Mouse (Mus musculus) embryonic facial prominence, embryonic 14.5 days (tissue): ENCODE measurements around the gene Zfp384. TPM values are rescaled to one million over a fixed set of nuclear protein-coding genes. Genes with fewer than 3 reads are reported as not detected.
A peak's percentile ranks its signal among the peaks of the same experiment; 100 is the strongest.

ENCODE experiments used
- ATAC-seq: fragments of 200-750 bp; cut with Nextera tagmentation; 2 replicates; pipeline ENCODE4 v1.8.0; 2017; ENCODE audit warnings: low read depth, moderate number of reproducible peaks, moderate TSS enrichment
- DNase-seq: peaks from one replicate; pipeline ENCODE4 v3.0.0-alpha.2; 2015; ENCODE audit warnings: low spot score
- H3K27ac ChIP-seq: fragments of 300-500 bp; sonication (generic); replicated peaks from 2 replicates; pipeline ENCODE4 v1.5.1; 2014; ENCODE audit warnings: low read depth, mild to moderate bottlenecking, low read length, moderate library complexity
- H3K27me3 ChIP-seq: fragments of 300-500 bp; sonication (generic); replicated peaks from 2 replicates; pipeline ENCODE4 v1.6.1; 2014; ENCODE audit warnings: low read length; ENCODE audit not compliant: control insufficient read depth, insufficient read depth
- H3K36me3 ChIP-seq: fragments of 300-500 bp; sonication (generic); 2 replicates; pipeline ENCODE4 v1.6.1; 2014; ENCODE audit warnings: low read length, mixed read lengths; ENCODE audit not compliant: control insufficient read depth, insufficient read depth
- H3K4me1 ChIP-seq: fragments of 300-500 bp; sonication (generic); 2 replicates; pipeline ENCODE4 v1.6.1; 2014; ENCODE audit warnings: antibody characterized with exemption, low read length; ENCODE audit not compliant: control insufficient read depth, insufficient read depth
- H3K4me2 ChIP-seq: fragments of 300-500 bp; sonication (generic); 2 replicates; pipeline ENCODE4 v1.6.1; 2014; ENCODE audit warnings: low read depth, mild to moderate bottlenecking, low read length, moderate library complexity, mixed read lengths
- H3K4me3 ChIP-seq: fragments of 300-500 bp; sonication (generic); 2 replicates; pipeline ENCODE4 v1.5.1; 2014; ENCODE audit warnings: low read depth, mild to moderate bottlenecking, low read length
- H3K9ac ChIP-seq: fragments of 300-500 bp; sonication (generic); 2 replicates; pipeline ENCODE4 v1.6.1; 2014; ENCODE audit warnings: low read depth, mild to moderate bottlenecking, low read length, moderate library complexity, mixed read lengths
- H3K9me3 ChIP-seq: fragments of 300-500 bp; sonication (generic); 2 replicates; pipeline ENCODE4 v1.6.1; 2016; ENCODE audit warnings: low read length; ENCODE audit not compliant: control insufficient read depth
- WGBS: fragments of 180-500 bp; shearing (Covaris S2); extraction: QIAGEN DNeasy Blood & Tissue Kit; methylation state at CpG from one replicate; pipeline ENCODE4 v1.1.7; 2014; 5-methylcytosine and 5-hydroxymethylcytosine counted together
- polyA plus RNA-seq: library from polyadenylated mRNA; unstranded; fragments of >200 nt; fragmentation: Nextera tagmentation; extraction: Ambion mirVana; gene quantifications from 2 replicates; pipeline ENCODE4 v1.2.1, GENCODE M21; 2014

The Zfp384 gene
- polyA plus RNA-seq, 1 experiment from 2014 or later: 10.4 TPM

GRCm38 (mm10) chr6:125038666-125039065 is 29.7 kb downstream of the Zfp384 start:
- Histone ChIP-seq H3K9ac (peak overlapping the region; percentile 41; the same call in 1 of the 2 replicates), H3K9me3 (no peaks in the 10 kb centered on the region), H3K27ac (peak overlapping the region; percentile 84), H3K4me1 (peaks cover 8% of the 10 kb centered on the region; the same call in 1 of the 2 replicates), H3K4me2 (peak overlapping the region; percentile 55), H3K36me3 (peaks cover 45% of the 10 kb centered on the region), H3K27me3 (no peaks in the 10 kb centered on the region), H3K4me3 (peak overlapping the region; percentile 75; the same call in 1 of the 2 replicates)
- WGBS: 97% methylated on average over 4 of the region's 4 CpGs
- no peak for ATAC-seq
- no peak for DNase-seq

DNA sequence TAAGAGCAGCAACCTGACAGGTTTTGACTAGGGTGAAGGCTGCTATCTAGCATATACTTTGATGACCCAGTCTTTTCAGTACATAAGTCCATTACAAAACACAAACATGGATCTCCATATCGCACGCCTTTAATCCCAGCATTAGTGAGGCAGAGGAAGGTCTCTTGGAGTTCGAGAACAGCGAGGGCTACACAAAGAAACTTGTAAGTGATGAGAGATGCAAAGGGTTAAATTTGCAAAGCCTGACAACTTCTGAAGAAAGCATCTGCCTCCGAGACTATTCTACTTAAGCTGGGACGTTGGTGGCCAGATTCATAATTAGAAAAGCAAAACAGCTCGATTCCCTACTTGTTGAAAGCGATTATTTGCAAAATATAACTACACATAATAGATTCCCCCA is 30.2 kb downstream of the Zfp384 start:
- peaks cover 8% of the 10 kb centered on the region; the same call in 1 of the 2 replicates for H3K4me1 ChIP-seq
- H3K4me2 ChIP-seq: peak overlapping the region; percentile 55
- ATAC-seq (peak; percentile 9; the same call in 1 of the 2 replicates), DNase-seq (no peak)
- H3K27me3 ChIP-seq: no peaks in the 10 kb centered on the region
- H3K4me3 ChIP-seq: peak overlapping the region; percentile 75
- peak overlapping the region; percentile 41 for H3K9ac ChIP-seq
- H3K27ac ChIP-seq: peak overlapping the region; percentile 84
- H3K36me3 ChIP-seq: peaks cover 45% of the 10 kb centered on the region
- 7% methylated on average over 8 of the region's 8 CpGs for WGBS
- no peaks in the 10 kb centered on the region for H3K9me3 ChIP-seq

DNA sequence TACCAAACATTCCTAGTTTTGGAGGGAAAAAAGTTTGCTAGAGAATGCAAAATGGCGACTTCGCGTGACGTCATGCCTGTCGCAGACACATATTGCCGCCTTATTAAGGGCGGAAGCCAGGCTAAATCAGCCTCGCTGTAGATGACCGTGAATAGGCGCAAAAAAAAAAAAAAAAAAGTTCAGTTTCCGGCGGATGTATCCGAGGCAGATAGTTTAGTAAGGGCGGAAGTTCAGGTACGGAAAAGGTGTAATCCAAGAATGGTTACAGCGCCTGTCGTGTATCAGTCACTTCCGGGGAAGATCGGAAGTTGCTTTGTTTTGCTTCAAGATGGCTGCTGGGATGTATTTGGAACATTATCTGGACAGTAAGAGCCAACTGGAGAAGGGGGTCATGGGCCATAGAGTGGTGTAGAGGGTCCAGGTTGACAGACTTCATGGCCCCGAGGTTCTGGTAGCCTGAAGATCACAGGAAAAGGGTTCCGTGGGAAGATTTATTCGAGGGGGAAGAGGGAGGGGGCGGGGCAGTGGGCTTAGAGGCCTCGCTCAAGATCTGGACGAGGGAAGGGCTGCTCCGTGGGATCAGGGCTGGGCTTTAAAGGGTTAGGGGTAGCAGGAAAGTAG is 30.7 kb downstream of the Zfp384 start, which contains the start of gene Ing4:
Ing4 (plus strand) TSS at position 228 of the 621 bp plus-strand sequence.
- Histone ChIP-seq H3K4me1 (peaks cover 8% of the 10 kb centered on the region; the same call in 1 of the 2 replicates), H3K4me2 (peak within 1 kb of the TSS; percentile 84), H3K27me3 (no peaks in the 10 kb centered on the region), H3K9me3 (no peaks in the 10 kb centered on the region), H3K4me3 (peak within 1 kb of the TSS; percentile 75), H3K9ac (peak within 1 kb of the TSS; percentile 77), H3K36me3 (peaks cover 46% of the 10 kb centered on the region), H3K27ac (peak within 1 kb of the TSS; percentile 85)
- DNase-seq (peak; percentile 99), ATAC-seq (peak; percentile 97)
- under 1% methylated on average over 26 of the region's 26 CpGs for WGBS

- H3K9ac ChIP-seq: peak overlapping the region; percentile 77
- peaks cover 46% of the 10 kb centered on the region for H3K36me3 ChIP-seq
- peaks cover 8% of the 10 kb centered on the region; the same call in 1 of the 2 replicates for H3K4me1 ChIP-seq
- peak overlapping the region; percentile 75 for H3K4me3 ChIP-seq
- ATAC-seq (no peak), DNase-seq (no peak)
- H3K9me3 ChIP-seq: no peaks in the 10 kb centered on the region
- H3K4me2 ChIP-seq: peak overlapping the region; percentile 84
- H3K27me3 ChIP-seq: no peaks in the 10 kb centered on the region
- peak overlapping the region; percentile 85; the same call in 1 of the 2 replicates for H3K27ac ChIP-seq
- WGBS: 14% methylated on average over 7 of the region's 7 CpGs
Measured at GRCm38 (mm10) chr6:125040221-125040620, 31.3 kb downstream of the Zfp384 start.

GRCm38 (mm10) chr6:125041047-125041446 is 32.1 kb downstream of the Zfp384 start:
- no peaks in the 10 kb centered on the region for H3K9me3 ChIP-seq
- peak overlapping the region; percentile 75; the same call in 1 of the 2 replicates for H3K4me3 ChIP-seq
- ATAC-seq (no peak), DNase-seq (no peak)
- 87% methylated on average over 7 of the region's 7 CpGs for WGBS
- H3K27me3 ChIP-seq: no peaks in the 10 kb centered on the region
- H3K36me3 ChIP-seq: peaks cover 44% of the 10 kb centered on the region
- 0 out of 2 replicates have a peak overlapping the region, but pooled peaks have one; percentile 84 for H3K4me2 ChIP-seq
- H3K27ac ChIP-seq: no peak overlapping the region
- peaks cover 8% of the 10 kb centered on the region; the same call in 1 of the 2 replicates for H3K4me1 ChIP-seq
- no peak overlapping the region for H3K9ac ChIP-seq

GRCm38 (mm10) chr6:125042081-125042480 is 33.1 kb downstream of the Zfp384 start:
- ATAC-seq (no peak), DNase-seq (no peak)
- Histone ChIP-seq H3K27me3 (no peaks in the 10 kb centered on the region), H3K36me3 (peaks cover 38% of the 10 kb centered on the region), H3K9me3 (no peaks in the 10 kb centered on the region), H3K4me2 (no peak overlapping the region), H3K9ac (no peak overlapping the region), H3K4me1 (peaks cover 8% of the 10 kb centered on the region; the same call in 1 of the 2 replicates), H3K4me3 (no peak overlapping the region), H3K27ac (no peak overlapping the region)
- 91% methylated on average over 7 of the region's 7 CpGs for WGBS

GRCm38 (mm10) chr6:125046691-125047090 is 37.7 kb downstream of the Zfp384 start:
- H3K27ac ChIP-seq: no peak overlapping the region
- no peak overlapping the region for H3K4me2 ChIP-seq
- no peaks in the 10 kb centered on the region for H3K9me3 ChIP-seq
- ATAC-seq: peak; percentile 45; the same call in 1 of the 2 replicates
- peak; percentile 87 for DNase-seq
- 25% methylated on average over 5 of the region's 5 CpGs for WGBS
- peaks cover 71% of the 10 kb centered on the region for H3K36me3 ChIP-seq
- no peaks in the 10 kb centered on the region for H3K4me1 ChIP-seq
- no peaks in the 10 kb centered on the region for H3K27me3 ChIP-seq
- no peak overlapping the region for H3K4me3 ChIP-seq
- H3K9ac ChIP-seq: no peak overlapping the region

DNA sequence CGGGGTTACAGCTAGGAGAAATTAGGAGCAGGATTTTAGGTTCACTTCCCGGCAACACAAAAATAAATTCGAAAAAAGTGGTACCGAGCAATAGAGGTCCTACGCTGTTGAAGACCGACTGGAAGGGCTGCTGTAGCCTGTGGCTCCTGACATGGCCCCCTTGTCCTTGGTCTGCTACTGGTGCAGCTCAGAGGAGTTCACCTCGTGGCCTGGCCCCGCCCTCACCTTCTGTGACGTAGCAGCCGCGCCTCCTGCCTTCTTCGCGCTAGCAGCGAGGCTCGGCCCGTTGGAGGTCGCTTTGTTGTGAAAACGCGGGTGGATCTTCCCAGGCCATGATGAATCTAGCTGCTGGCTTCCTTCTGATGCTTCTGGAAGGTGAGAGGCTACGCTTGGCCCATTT is 40.7 kb downstream of the Zfp384 start, which contains the start of gene Acrbp:
Acrbp (plus strand) TSS at position 12 of the 400 bp plus-strand sequence.
- 35% methylated on average over 20 of the region's 20 CpGs for WGBS

More for the DNA sequence above, 40.7 kb downstream of the Zfp384 start, which contains the start of gene Acrbp:
- no peak within 1 kb of the TSS for H3K4me2 ChIP-seq
- no peak within 1 kb of the TSS for H3K9ac ChIP-seq
- H3K4me3 ChIP-seq: no peak within 1 kb of the TSS
- no peaks in the 10 kb centered on the region for H3K4me1 ChIP-seq
- no peaks in the 10 kb centered on the region for H3K27me3 ChIP-seq
- DNase-seq (no peak), ATAC-seq (no peak)
- no peaks in the 10 kb centered on the region for H3K9me3 ChIP-seq
- H3K27ac ChIP-seq: no peak within 1 kb of the TSS
- peaks cover 82% of the 10 kb centered on the region for H3K36me3 ChIP-seq
